Mouse (Mus musculus): Measurements from ENCODE around the gene Itpkb. TPM values are rescaled to one million over a fixed set of nuclear protein-coding genes. Genes with fewer than 3 reads are reported as not detected.
A peak's percentile ranks its signal among the peaks of the same experiment; 100 is the strongest.

Itpkb gene
- polyA plus RNA-seq, 1 experiment from 2014 or later: 8.3 TPM

DNA sequence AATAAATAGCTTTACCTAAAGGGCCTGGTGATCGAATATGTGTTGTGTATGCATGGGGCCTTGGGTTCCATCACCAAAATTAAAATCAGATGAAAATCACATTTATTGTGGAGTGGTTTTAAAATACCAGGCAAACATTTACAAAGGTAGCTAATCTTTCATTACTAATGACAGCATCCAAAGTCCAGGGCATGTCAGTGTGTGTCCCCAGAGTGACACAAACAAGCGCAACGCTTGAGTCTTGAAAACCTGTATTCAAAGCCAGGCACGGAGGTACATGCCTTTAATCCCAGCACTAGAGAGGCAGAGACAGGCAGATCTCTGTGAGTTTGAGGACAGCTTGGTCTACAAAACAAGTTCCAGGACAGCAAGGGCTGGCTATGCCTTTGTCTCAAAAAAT lies 30.6 kb upstream of the Itpkb start:
- no peaks in the 10 kb centered on the region for H3K9me3 ChIP-seq (ENCODE audit: low read length)
- H3K4me2 ChIP-seq (replicated peaks; ENCODE audit: low read depth, low read length): no peak overlapping the region
- no peak overlapping the region for H3K9ac ChIP-seq (replicated peaks; ENCODE audit: low read length)
- H3K27ac ChIP-seq (ENCODE audit: low read length): no peak overlapping the region
- H3K36me3 ChIP-seq (ENCODE audit: insufficient read depth, low read length): no peaks in the 10 kb centered on the region
- ATAC-seq (ENCODE audit: low FRiP score, low TSS enrichment): no peak
- H3K4me1 ChIP-seq (ENCODE audit: insufficient read depth, low read length): no peaks in the 10 kb centered on the region
- WGBS: 96% methylated on average over 4 of the region's 4 CpGs
- H3K4me3 ChIP-seq (ENCODE audit: low read length): no peak overlapping the region
- no peaks in the 10 kb centered on the region for H3K27me3 ChIP-seq (ENCODE audit: insufficient read depth, low read length)

DNA sequence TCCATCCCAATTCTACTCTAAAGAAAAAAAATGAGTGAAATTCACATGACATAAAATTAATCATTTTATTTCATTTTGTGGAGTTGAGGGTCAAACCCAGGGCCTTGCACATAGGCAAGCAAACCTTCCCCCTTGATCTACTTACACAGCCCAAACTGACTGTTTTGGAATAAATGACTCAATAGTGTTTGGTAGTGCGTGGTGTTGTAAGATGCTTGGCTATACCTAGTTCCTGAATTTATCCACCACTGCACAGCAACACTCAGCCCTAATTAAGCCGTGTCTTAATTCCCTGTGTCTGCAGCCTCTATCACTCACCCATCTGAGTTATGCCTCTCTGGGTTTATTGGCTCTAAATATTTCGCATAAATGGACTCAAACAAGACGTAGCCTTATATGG lies 30.0 kb upstream of the Itpkb start:
- Histone ChIP-seq H3K27ac (ENCODE audit: low read length) (no peak overlapping the region), H3K4me2 (replicated peaks; ENCODE audit: low read depth, low read length) (no peak overlapping the region), H3K4me3 (ENCODE audit: low read length) (no peak overlapping the region), H3K9me3 (ENCODE audit: low read length) (no peaks in the 10 kb centered on the region), H3K27me3 (ENCODE audit: insufficient read depth, low read length) (no peaks in the 10 kb centered on the region), H3K4me1 (ENCODE audit: insufficient read depth, low read length) (no peaks in the 10 kb centered on the region), H3K9ac (replicated peaks; ENCODE audit: low read length) (no peak overlapping the region), H3K36me3 (ENCODE audit: insufficient read depth, low read length) (no peaks in the 10 kb centered on the region)
- 83% methylated on average over 4 of the region's 4 CpGs for WGBS
- no peak for ATAC-seq (ENCODE audit: low FRiP score, low TSS enrichment)

DNA sequence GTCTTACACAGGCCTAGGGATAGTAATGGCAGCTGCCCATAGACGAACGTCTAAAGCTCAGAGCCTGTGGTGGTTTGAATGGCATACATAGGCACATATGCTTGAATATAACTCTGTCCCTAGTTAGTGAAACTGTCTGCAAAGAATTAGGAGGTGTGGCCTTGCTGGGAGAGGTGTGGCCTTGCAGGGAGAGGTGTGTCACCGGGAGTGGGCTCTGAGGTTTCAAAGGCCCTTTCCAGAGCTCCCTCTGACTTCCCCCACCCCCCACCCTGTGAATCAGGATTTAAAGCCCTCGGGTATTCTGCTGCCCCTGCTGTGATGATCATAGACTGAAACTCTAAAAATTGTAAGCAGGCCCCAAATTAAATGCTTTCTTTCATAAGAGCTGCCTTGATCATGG lies 29.3 kb upstream of the Itpkb start:
- Histone ChIP-seq H3K9me3 (ENCODE audit: low read length) (no peaks in the 10 kb centered on the region), H3K4me3 (ENCODE audit: low read length) (no peak overlapping the region), H3K36me3 (ENCODE audit: insufficient read depth, low read length) (no peaks in the 10 kb centered on the region), H3K4me2 (replicated peaks; ENCODE audit: low read depth, low read length) (no peak overlapping the region), H3K27me3 (ENCODE audit: insufficient read depth, low read length) (no peaks in the 10 kb centered on the region), H3K27ac (ENCODE audit: low read length) (no peak overlapping the region), H3K9ac (replicated peaks; ENCODE audit: low read length) (no peak overlapping the region), H3K4me1 (ENCODE audit: insufficient read depth, low read length) (no peaks in the 10 kb centered on the region)
- 48% methylated on average over 4 of the region's 4 CpGs for WGBS
- no peak for ATAC-seq (ENCODE audit: low FRiP score, low TSS enrichment)

DNA sequence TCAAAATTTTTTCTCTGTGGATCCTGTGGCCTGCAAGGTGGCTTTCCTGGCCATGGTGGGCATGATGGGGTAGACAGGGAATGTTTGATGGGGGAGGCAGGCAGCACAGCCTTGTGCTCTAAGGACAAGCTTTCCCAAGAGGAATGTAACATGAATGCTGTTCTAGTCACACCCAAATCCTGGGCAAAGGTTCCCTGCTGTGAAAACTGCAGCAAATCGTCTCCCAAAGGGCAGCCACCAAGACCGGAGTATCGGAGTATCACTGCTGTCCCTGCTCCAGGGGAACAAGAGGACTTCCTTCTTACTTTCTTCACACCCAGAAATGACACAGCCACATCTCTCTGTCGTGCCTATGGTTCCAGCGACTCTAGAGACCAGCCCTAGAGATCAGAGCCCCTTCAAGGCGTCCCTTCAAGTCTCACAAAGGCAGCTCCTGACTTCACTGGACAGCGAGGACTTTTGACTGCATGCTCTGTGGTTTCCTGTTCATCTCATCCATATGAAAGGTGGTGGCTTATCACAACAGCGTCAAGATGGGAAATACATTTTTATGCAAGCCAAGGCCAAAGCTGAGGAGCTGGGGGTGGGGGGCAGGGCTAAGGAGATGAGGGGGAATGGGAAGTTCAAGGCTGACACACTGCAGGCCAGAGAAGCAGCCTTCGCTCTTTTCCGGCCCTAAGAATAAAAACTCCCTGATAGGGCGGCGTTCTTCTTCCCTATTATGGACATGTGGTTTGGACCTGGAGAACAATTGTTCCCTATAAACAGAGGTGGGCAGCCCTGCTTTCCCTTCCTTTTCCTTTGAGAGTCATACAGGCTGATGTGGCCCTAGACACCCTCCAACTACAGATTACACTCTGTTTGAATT lies 27.8 kb upstream of the Itpkb start:
- ATAC-seq (ENCODE audit: low FRiP score, low TSS enrichment): 0 out of 2 replicates have a peak, but pooled peaks have one; percentile 15
- no peak overlapping the region for H3K9ac ChIP-seq (replicated peaks; ENCODE audit: low read length)
- H3K4me1 ChIP-seq (ENCODE audit: insufficient read depth, low read length): no peaks in the 10 kb centered on the region
- H3K4me3 ChIP-seq (ENCODE audit: low read length): no peak overlapping the region
- no peaks in the 10 kb centered on the region for H3K36me3 ChIP-seq (ENCODE audit: insufficient read depth, low read length)
- H3K27me3 ChIP-seq (ENCODE audit: insufficient read depth, low read length): no peaks in the 10 kb centered on the region
- H3K4me2 ChIP-seq (replicated peaks; ENCODE audit: low read depth, low read length): no peak overlapping the region
- no peaks in the 10 kb centered on the region for H3K9me3 ChIP-seq (ENCODE audit: low read length)
- 62% methylated on average over 12 of the region's 12 CpGs for WGBS
- peak overlapping the region; percentile 53 for H3K27ac ChIP-seq (ENCODE audit: low read length)

DNA sequence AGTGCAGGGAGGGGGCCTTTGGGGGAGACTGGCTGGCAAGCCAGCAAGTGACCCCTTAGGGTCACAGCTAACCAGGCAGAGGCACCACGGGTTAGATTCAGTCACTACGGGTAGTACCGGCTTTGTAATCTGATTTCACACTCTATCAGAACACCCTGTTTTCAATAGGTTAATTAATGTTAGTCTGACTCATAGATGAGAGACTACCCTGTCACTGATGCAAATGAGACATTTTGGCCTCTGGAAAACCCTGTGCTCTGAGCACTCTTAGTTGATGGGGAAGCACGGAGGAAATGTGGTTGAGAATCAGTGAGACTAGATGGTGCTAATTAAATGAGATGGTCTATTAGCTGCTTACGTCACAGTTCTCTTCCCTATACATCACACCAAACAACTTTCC lies 26.7 kb upstream of the Itpkb start:
- Histone ChIP-seq H3K27ac (ENCODE audit: low read length) (no peak overlapping the region; the same call in 1 of the 2 replicates), H3K4me3 (ENCODE audit: low read length) (no peak overlapping the region), H3K9ac (replicated peaks; ENCODE audit: low read length) (no peak overlapping the region), H3K4me1 (ENCODE audit: insufficient read depth, low read length) (no peaks in the 10 kb centered on the region), H3K36me3 (ENCODE audit: insufficient read depth, low read length) (no peaks in the 10 kb centered on the region), H3K27me3 (ENCODE audit: insufficient read depth, low read length) (no peaks in the 10 kb centered on the region), H3K4me2 (replicated peaks; ENCODE audit: low read depth, low read length) (no peak overlapping the region), H3K9me3 (ENCODE audit: low read length) (no peaks in the 10 kb centered on the region)
- no peak for ATAC-seq (ENCODE audit: low FRiP score, low TSS enrichment)
- 70% methylated on average over 5 of the region's 5 CpGs for WGBS

DNA sequence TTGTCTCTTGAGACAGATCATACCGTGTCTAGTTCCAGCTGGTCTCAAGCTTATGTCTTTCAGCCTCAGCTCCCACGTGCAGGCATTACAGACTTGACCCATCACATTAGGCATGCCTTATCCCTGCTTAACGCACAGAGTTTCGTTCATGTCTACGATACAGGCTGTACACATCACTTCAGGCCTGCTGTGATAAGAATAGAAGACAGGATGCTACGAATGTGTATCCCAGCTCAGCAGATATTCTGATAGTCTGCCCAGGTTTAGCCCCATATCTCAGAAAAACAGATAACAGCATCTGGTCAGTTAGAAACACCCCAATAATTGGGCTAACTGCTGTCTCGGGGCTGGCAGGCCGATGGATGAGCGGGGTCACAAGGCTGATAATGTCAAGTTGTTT lies 23.4 kb upstream of the Itpkb start:
- H3K27me3 ChIP-seq (ENCODE audit: insufficient read depth, low read length): no peaks in the 10 kb centered on the region
- no peaks in the 10 kb centered on the region for H3K9me3 ChIP-seq (ENCODE audit: low read length)
- WGBS: 68% methylated on average over 9 of the region's 9 CpGs
- H3K9ac ChIP-seq (replicated peaks; ENCODE audit: low read length): no peak overlapping the region
- no peaks in the 10 kb centered on the region for H3K36me3 ChIP-seq (ENCODE audit: insufficient read depth, low read length)
- H3K4me2 ChIP-seq (replicated peaks; ENCODE audit: low read depth, low read length): no peak overlapping the region
- ATAC-seq (ENCODE audit: low FRiP score, low TSS enrichment): no peak
- no peak overlapping the region for H3K27ac ChIP-seq (ENCODE audit: low read length)
- H3K4me3 ChIP-seq (ENCODE audit: low read length): no peak overlapping the region
- H3K4me1 ChIP-seq (ENCODE audit: insufficient read depth, low read length): no peaks in the 10 kb centered on the region

DNA sequence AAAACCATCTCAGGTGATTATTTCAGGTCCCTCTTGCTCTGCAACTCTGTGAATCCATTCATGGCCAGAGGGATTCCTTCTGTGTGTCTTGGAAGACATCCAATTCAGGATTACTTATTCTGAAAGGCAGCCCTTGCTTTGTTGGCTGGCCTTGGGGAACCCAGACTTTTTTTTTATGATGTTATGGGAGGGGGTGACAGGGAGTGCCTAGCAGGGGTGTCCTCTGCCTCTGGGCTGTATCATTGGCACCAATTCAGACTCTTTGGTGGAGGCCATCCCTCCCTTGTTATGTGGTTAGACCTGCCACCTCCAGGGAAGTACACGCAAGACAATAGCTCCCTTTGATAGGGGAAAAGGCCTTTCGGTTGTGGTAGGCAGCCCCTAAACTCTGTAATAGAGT lies 22.6 kb upstream of the Itpkb start:
- no peaks in the 10 kb centered on the region for H3K36me3 ChIP-seq (ENCODE audit: insufficient read depth, low read length)
- H3K4me2 ChIP-seq (replicated peaks; ENCODE audit: low read depth, low read length): no peak overlapping the region
- WGBS: 54% methylated on average over 2 of the region's 2 CpGs
- no peaks in the 10 kb centered on the region for H3K9me3 ChIP-seq (ENCODE audit: low read length)
- 0 out of 2 replicates have a peak, but pooled peaks cover 3% of the 10 kb centered on the region for H3K4me1 ChIP-seq (ENCODE audit: insufficient read depth, low read length)
- no peaks in the 10 kb centered on the region for H3K27me3 ChIP-seq (ENCODE audit: insufficient read depth, low read length)
- no peak overlapping the region for H3K9ac ChIP-seq (replicated peaks; ENCODE audit: low read length)
- ATAC-seq (ENCODE audit: low FRiP score, low TSS enrichment): no peak
- H3K27ac ChIP-seq (ENCODE audit: low read length): no peak overlapping the region
- H3K4me3 ChIP-seq (ENCODE audit: low read length): no peak overlapping the region

DNA sequence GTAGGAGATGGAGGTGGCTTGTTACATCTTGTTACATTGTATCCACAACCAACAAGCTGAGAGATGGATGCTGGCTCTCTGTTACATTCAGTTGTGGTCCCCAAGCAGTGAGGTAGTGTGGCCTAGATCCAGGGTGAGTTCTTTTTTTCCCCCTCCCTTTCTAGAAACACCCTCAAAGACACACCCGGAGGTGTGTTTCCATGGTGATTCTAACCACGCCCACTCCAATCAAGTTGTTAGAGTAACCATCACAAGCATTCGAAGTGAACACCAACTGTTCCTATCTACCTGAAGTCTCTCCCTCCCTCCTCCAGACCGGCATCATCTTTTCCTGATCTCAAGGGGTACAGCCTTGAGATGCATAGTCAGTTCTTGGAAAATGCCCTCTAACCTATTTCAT lies 21.4 kb upstream of the Itpkb start:
- Histone ChIP-seq H3K27ac (ENCODE audit: low read length) (no peak overlapping the region), H3K9ac (replicated peaks; ENCODE audit: low read length) (no peak overlapping the region), H3K4me1 (ENCODE audit: insufficient read depth, low read length) (peaks cover 9% of the 10 kb centered on the region), H3K9me3 (ENCODE audit: low read length) (no peaks in the 10 kb centered on the region), H3K36me3 (ENCODE audit: insufficient read depth, low read length) (no peaks in the 10 kb centered on the region), H3K4me2 (replicated peaks; ENCODE audit: low read depth, low read length) (no peak overlapping the region), H3K27me3 (ENCODE audit: insufficient read depth, low read length) (no peaks in the 10 kb centered on the region), H3K4me3 (ENCODE audit: low read length) (no peak overlapping the region)
- 58% methylated on average over 4 of the region's 4 CpGs for WGBS
- no peak for ATAC-seq (ENCODE audit: low FRiP score, low TSS enrichment)

DNA sequence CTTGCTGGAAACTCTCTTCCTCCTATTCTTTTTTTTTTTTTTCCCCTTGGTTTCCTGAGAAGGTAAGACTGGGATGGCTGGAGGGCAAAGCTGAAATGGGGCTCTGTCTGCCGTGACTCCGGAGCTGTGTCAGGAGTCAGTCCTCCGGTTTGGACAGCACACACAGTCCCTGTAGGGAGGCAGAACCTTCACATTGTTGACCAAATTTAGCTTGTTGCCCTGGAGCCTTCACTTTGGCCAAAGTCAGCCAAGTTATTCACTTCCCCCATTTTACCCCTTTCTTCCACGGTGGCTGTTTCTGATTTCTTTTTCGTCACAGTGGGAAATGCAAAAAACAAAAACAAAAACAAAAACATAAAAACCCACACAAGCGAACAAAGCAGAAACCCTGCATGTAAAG lies 18.0 kb upstream of the Itpkb start:
- Histone ChIP-seq H3K9ac (replicated peaks; ENCODE audit: low read length) (no peak overlapping the region), H3K4me3 (ENCODE audit: low read length) (no peak overlapping the region), H3K4me2 (replicated peaks; ENCODE audit: low read depth, low read length) (no peak overlapping the region; the same call in 1 of the 2 replicates), H3K4me1 (ENCODE audit: insufficient read depth, low read length) (peaks cover 13% of the 10 kb centered on the region), H3K9me3 (ENCODE audit: low read length) (no peaks in the 10 kb centered on the region), H3K36me3 (ENCODE audit: insufficient read depth, low read length) (no peaks in the 10 kb centered on the region), H3K27ac (ENCODE audit: low read length) (no peak overlapping the region), H3K27me3 (ENCODE audit: insufficient read depth, low read length) (no peaks in the 10 kb centered on the region)
- WGBS: 71% methylated on average over 6 of the region's 6 CpGs
- ATAC-seq (ENCODE audit: low FRiP score, low TSS enrichment): no peak

DNA sequence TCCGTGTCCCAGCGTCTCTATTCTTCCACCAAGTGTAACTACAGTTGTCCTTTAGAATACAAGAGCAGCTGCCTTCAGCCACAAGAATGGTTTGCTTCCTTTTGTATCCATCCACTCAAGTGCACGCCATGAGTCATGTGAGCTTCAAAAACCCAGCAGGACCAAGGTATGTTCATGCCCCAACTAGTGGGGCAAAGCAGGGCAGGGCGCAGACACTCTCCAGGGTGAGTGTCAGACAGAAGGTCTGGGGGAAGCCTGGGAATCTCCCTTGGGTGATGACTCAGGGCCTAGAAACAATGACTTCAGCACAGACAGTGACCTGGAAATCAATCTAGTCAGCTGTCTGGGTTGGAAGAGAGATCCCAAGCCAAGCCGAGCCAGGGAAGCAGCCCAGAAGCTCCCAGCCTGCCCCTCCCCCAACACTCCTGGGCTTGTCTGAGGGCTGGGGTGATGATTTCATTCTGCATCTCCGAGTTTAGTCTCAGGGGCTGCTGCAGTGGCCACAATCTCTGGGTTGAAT lies 17.4 kb upstream of the Itpkb start:
- no peaks in the 10 kb centered on the region for H3K9me3 ChIP-seq (ENCODE audit: low read length)
- H3K27ac ChIP-seq (ENCODE audit: low read length): no peak overlapping the region
- 54% methylated on average over 6 of the region's 6 CpGs for WGBS
- peaks cover 13% of the 10 kb centered on the region for H3K4me1 ChIP-seq (ENCODE audit: insufficient read depth, low read length)
- H3K4me3 ChIP-seq (ENCODE audit: low read length): no peak overlapping the region
- ATAC-seq (ENCODE audit: low FRiP score, low TSS enrichment): peak; percentile 42; the same call in 1 of the 2 replicates
- no peaks in the 10 kb centered on the region for H3K27me3 ChIP-seq (ENCODE audit: insufficient read depth, low read length)
- H3K9ac ChIP-seq (replicated peaks; ENCODE audit: low read length): no peak overlapping the region
- no peaks in the 10 kb centered on the region for H3K36me3 ChIP-seq (ENCODE audit: insufficient read depth, low read length)
- no peak overlapping the region for H3K4me2 ChIP-seq (replicated peaks; ENCODE audit: low read depth, low read length)
